Mouse (Mus musculus) frontal cortex, postnatal 10 days (tissue): ENCODE measurements around the gene Trp53tg5.

Experiments used
- DNase-seq, 2 experiments: peaks; one replicate each; pipeline ENCODE4 v3.0.0; 2022; ENCODE audit warnings: low spot score in 2 of 2, mixed read lengths in 1 of 2

Trp53tg5 gene

DNA sequence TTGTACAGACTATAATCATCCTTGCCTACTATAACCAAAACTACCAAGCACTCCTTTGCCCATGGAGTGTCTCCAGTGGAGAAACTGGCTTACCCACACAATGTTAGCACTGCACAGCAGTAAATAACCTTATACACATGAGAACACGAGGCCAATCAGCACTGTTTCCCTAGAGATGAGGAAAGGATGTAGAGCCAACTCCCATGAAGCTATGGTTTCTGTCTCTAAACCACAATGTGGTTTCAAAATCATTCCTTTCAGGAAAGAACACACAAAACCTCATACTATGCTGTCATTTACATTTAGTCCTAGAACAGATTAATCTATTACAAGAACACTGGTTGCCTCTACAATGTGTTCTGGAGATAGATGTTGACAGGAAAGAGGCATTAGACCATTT lies 22.8 kb upstream of the Trp53tg5 start:
- DNase-seq, result no peak

DNA sequence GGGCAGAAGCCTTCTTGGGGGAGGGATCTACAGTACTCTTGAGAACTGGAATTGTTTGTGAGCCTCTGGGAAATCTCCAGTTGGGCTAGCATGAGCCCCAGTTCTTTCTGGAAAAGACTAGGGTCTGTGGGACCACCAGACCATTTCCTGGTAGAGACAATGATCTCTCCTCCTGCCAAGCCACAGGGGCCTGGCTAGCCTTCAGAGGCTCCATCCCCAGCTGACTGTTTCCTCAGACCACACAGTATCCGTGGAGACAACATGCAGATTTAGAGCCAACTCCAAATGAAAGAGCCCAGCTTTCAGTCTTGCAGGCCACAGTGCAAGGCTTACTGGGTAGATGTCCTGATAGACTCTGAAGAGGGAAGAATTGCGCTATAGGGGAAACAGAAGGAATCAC lies 20.6 kb upstream of the Trp53tg5 start:
- DNase-seq, result no peak

DNA sequence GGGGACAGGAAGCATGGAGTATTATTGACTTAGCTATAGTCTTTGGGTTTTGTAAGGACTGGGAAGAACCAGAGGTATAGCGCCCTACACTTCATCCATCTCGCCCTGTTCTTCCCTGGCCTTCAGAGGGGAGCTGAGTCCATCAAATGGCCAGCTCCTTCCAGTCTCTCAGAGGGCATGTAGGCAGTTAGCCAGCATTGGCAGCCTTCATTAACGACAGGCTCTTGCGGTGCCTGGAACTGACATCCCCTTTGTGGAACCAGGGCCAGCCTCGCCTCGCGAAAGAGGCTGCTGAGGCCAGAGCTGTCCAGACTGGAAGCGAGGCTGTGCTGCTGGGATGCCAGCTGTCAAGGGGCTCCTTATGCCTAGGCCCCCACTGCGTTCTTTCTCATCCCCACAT lies 14.3 kb upstream of the Trp53tg5 start:
- peak in 1 of 2 experiments; percentile 49 for DNase-seq

DNA sequence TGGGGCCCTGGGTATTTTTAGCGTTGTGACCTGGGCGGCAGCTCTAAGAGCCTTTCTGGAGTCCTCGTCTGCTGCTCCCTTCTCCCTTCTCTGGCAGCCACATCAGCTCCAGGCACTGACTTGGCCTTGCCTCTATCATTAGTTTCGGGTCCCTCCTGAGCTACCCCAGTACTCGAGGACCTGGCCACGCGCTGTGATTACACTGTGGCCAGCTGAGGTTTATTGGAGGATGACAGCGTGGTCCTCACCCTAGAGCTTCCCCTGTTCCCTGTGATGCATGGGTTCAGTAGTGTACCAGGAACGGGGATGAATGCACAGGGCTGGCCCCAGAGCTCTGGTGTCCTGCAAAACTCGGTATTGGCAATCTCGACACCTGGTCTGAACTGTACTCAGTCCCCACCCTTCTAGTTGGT lies 13.6 kb upstream of the Trp53tg5 start:
- DNase-seq, result no peak

DNA sequence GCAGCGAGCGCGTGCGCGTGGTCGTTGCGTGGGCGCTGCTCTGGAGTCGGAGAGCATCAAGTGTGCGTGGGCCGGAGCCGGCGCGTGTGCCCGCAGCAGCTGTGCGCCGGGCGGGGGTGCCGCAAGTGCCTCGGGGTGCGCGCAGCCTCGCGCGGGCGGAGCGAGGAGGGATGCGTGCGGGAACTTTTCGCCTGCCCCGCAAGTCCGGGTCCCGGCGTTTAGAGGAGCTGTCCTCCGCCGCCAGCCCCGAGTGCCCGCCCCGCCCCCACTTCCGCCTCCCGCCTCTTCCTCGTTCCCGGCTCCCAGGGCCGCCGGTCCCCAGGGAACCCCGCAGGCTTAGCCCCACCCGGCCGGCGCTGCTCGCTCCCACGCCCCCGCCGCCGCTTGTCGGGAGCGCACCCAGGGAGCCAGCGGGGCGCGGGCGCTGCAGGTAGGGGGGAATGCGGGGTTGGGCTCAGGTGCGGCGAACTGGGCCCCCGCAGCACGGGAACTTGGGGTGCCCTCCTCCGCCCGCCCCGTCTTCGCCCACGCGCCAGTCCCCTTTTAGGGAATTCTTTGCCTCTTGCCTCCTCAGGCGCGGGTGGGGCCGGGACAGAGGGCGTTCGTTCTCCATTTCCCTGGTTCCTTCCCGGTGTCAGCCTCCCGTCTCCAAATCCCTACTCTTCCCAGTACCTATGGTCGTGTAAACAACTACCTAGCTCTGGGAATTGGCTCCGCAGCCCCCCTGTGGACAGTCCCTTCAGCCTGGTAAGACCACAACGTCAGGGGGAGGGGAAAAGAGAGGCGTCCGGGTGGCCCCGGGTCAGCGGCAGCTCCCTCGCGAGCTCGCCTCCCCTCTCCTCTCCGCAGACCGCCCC lies 13.0 kb upstream of the Trp53tg5 start:
- DNase-seq, result peak; percentile 74 to 77

DNA sequence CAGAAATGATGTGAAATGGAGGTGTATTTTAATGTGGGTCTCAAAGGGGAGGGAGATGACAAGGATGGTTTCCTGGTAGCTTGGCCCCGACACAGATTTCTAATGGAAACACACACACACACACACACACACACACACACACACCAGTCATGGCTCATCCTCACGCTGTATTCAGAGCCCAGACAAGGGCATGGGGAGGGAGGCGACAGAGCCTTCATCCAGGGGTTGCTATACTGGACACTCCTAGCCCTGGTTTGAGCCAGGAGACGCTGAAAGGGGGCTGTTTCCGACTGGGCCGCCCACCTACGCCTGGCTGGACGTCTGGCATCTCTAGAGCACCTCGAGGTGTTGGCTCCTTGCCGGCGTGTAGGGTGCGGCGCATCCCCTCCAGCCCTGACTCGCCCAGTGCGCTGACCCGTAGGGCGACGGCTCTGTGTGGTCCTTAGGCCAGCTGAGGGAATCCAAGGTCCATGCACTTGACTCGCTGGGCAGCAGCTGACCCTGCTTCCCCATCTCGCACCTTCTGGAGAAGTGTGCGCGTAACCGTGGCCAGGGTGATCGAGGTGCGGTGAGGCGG lies 12.2 kb upstream of the Trp53tg5 start, which contains the start of gene Dbndd2:
Gene Dbndd2, plus strand, starts transcription at position 426 of the 577 bp plus-strand sequence.
- DNase-seq, result peak in 1 of 2 experiments; percentile 57

DNA sequence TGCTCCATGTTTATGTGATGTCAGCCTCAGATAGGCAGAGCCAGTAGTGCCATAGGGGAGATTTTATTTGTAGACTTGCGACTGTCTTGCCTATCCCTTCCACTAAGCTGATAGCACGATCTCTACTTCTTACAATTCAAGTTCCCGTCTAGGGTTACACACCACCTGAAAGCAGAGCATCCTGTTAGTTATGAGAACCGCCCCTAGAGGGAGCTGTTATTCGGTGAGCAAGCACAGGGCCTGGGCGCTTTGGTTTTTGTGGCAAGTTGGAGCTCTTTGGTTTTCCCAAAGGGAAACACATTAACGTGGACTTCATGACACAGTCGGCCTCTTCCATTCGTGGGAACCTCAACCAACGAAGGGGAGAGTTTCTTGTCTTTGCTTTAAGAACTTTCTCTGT lies 3.3 kb downstream of the Trp53tg5 start:
- no peak for DNase-seq

DNA sequence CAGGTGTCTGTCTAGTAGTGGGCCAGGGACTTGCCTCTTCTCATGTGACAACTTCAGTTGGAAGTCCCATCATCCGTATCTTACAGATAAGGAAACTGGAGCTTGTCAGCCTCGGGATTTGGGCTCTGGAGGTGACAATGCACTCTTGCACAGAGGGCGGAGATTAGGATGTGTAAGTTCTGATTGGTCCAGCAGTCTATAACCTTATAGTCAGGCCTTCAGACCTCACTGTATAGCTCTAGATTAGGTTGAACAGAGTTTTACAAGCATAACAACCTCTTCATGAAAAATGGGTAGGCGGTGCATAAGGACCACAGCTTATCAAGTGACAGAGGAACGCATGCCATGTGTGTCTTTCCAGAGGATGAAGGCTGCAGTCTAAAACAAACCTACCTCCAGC lies 6.7 kb downstream of the Trp53tg5 start:
- DNase-seq, result no peak

DNA sequence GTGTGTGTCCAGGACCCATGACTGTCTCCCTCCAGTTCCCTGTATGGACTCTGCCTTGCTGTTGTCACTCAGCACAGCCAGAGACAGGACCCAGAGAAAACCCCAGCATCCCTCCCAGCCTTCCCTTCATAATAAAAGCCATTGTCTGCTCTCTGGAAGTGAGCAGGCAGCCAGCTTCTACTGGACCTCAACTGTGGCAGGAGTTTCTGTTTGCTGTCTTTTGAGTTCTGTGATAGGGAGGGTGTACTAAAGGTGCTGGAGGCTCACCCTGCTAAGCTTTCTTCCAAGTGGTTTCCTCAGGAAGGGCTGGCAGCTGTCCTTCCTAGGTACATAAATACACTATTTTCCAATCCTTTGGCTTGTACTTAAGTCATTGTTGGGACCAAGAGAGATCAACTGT lies 8.4 kb downstream of the Trp53tg5 start:
- DNase-seq, result no peak

DNA sequence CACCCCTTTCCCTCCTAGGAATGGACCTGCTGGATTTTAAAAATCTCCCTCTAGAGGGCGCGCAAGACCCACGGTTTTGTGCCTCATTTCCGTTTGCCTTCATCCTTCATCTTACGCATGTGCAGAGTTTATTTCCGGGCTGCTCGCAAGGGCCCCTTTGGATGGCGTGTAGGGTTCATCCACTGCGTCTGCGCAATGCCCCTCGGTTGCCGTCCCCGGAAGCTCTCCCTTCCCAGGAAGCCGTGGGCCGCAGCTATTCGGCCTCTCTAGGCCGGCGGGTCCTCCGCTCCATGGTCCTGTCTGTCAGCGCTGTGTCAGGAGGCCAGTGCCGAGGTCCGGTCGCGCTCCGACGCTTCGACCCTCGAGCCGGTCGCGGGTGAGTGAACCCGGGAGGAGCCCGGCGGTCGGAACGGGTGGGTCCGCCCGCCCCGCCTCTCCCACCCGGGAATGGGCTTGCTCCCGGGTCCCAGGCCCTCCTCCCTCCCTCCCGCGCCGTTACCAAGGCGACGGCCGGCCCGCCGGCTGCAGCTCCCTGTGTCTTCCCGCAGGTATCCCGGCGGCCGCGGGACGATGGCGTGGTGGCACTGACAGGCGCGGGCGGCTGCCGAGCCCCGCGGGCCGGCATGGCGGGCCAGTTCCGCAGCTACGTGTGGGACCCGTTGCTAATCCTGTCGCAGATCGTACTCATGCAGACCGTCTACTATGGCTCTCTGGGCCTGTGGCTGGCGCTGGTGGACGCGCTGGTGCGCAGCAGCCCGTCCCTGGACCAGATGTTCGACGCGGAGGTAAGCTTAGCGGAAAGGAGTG lies 12.6 kb downstream of the Trp53tg5 start, which contains the start of gene Gm20458:
Gene Gm20458, plus strand, starts transcription at position 223 of the 807 bp plus-strand sequence.
- peak; percentile 95 to 96 for DNase-seq

DNA sequence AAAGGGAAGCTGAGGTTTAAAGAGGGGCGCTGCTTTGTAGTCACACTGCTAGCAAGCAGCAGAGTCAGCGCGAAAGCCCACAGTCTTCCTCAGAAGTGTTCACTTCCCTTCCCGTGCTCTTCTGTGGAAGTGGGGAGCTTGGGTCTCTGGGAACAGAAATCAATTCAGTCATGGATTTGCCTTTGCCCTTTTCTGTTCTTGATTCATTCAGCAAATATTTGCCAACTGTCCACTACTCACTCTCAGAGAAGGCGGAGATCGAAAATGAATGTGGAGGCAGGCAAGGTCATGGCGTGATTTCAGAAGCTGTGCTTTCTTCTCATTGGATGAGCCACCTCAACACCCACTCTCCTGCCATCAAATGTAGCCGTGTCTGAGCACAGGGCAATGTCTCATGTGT lies 15.0 kb downstream of the Trp53tg5 start:
- no peak for DNase-seq

DNA sequence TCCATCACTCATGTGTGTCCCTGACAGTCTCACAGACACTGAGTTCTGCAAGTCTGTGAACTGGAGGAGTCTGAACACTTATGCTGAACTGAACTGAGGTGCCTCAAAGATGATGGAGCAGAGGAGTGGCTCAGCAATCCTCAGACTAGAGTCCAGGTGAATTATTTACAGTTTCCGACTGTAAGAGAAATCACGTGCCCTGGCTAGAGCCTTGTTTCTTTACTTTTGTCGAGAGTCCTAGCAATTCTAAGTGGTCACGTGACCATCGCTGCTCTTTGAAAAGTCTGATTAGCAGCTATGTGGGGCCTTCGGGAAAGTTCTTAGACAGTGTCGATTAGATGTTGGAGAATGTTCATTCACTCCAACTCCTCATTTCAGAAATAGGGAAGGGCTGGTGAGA lies 15.6 kb downstream of the Trp53tg5 start:
- DNase-seq, result no peak

DNA sequence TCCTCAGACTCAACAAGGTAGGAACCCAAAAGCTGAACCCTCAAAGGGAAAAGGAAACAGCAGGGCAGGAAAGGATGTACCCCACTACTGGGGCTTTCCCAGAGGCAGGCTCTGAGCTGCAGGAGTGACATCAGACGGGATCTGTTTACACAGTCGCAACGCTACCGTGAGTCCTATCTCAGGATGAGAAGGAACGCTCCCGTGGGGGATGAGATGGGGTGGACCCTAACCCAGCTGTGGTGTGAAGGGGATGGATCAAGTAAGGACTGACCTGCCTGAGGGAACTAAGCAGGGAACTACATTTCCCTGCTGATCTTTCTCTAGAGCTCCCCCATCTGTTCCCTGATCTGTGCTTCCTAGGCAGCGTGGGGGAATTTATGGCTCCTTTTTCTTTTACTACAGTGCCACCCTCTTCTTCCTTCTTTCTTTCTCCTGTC lies 16.6 kb downstream of the Trp53tg5 start, which contains the start of gene Sys1:
Gene Sys1, plus strand, starts transcription at position 101 of the 437 bp plus-strand sequence.
- DNase-seq, result peak in 1 of 2 experiments; percentile 37

DNA sequence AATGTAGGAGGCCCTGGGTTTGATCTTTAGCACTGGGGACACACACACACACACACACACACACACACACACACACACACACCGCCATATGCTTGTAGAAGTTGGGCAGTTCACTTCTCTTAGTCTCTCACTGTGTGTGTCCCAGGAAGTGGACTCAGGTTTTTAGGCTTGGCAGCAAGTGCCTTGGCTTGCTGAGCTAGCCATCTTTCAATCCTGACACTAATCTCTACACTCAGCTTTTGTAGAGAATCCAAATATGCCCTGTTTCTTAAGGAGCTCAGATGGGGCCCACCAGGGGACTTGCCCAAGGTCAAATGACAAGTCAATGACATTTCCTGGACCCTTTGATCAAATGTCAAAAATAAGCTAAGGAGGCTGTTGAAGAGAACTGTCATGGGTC lies 17.1 kb downstream of the Trp53tg5 start:
- DNase-seq, result no peak

DNA sequence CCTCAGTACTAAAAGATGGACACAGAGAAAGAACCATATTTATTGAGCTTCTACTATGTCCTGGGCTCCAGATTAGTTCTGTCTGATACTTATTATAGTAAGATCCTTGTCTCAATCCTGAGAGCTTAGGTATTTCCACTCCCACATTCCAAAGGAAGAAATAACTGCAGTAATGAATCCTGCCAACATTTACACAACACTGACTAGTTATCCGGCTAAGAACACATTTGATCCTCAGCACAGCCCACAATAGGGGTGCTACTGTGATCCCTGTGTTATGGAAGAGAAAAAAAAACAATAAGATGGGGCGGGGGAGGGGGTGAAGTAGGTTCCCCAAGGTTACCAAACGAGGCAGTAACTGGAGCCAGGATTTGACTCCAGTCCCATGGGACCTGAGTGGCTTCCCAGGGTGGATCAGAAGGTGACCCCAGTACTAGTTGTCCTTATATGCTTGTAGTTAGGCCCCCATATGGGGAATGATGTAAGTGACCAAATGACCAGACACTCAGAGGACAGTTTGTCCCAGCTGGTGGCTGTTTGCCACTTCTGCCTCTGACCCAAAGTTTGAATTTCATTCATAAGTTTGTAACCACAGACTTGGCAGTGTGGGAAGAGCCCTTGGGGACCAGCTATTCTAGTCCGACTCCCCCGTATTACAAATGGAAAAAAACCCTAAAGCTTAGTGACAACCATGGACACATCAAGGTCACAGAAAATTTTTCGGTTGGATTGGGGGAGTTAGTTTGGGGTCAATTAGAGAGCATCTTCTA lies 17.9 kb downstream of the Trp53tg5 start:
- no peak for DNase-seq

DNA sequence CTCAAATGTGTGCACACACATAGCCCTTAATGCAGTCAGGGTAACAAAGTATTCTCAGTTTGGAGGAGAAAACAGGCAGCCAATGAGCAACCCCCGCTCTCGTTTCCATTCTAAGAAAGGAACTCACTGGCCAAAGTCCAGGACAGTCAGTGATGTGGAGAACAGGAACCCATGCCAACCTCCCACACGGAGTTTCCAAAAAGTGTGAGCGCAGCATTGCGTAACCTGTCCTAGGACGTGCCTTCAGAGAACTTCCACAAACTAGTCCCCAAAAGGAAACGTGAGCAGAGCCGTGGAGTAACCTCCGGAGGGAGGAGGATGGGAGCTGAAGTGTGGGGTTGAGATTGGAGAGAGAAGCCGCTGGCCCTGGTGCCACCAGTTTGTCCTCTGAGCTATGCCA lies 18.7 kb downstream of the Trp53tg5 start:
- peak; percentile 45 to 57 for DNase-seq

DNA sequence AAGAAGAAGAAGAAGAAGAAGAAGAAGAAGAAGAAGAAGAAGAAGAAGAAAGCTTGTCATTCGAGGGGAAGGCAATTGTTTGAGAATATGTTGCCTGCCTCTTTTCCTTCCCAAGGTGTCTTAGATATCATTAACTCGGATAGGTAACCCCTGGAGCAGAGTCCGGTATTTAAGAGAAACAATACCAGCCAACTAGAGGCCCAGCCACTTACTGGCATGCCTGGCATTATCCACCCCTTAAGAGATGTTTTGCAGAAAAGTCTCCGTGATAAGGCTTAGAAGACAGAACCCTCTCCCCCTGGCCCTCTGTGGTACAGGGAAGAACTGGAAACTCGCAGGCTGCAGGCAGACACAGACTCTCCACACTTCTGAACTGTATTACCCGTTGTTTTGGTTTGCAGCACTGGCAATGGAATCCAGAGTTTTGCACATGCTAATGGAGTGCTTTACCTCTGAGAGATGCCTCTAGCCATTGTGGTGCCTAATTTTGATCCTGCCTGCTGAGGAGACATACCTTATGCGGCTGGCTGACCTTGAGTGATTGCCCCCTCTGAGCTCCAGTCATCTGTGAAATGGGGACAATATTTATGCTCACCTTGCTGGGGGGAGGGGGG lies 19.5 kb downstream of the Trp53tg5 start:
- DNase-seq, result no peak

DNA sequence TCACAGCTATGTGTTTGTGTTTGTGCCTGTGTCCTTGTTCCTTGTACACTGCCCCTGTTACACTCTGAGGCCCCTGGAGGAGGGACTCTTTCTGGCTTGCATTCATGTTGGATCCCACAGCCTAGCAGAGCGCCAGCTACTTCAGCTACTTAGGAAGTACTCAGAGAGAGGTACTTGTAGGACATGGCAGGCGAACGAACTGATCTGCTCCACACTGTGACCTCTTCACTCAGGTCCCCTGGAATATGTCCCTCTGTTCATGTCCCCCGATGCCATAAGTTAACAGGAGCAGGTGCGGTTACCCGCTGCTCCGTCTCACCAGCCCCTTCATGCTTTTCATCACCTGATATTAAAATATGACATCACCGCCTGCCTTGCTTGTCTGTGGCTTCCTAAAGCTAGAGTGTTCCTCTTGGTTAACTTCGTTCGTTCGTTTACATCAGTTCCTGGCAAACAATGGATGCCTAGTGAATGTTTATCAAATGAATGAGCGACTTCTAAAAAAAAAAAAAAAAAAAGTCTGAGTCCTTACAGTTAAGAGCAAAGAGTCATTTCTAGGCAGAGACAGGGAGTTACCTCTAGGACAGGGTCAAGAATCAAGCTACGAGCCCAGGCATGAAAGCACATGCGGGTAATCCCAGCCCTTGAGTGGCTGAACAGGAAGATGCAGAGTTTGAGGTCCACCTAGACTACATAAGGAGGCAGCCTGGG lies 20.3 kb downstream of the Trp53tg5 start:
- no peak for DNase-seq

DNA sequence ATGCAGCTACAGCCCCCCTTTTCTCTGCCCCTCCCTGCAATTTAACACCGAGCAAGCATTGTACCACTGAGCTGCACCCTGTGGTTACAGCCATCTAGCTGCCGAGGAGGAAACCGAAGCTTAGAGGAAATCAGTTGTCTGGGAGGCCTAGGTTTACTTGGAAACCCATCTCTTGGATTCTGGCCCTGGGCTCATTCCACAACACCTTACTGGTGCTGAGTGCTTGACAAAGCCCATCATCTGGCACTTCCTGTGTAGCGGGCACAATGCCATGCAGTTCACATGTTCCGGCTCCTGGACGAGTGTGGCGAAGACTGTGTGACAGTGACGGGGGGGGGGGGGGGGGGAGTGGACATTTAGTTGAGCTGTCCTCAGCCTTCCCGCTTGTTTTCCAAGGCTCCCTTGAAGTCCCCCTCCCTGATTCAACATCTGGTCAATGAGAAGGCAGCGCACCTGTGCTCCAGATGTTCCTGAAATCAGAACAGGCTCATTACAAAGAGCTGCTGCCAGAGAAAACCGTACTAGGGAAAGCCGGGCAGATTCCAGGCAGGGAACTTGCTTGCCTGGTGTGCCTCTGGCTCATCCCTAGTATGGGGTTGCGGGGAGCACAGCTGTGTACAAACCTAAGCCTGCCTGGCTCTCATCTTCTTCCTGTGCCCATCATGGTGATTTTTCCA lies 21.4 kb downstream of the Trp53tg5 start:
- DNase-seq, result no peak
